Mouse (Mus musculus): ENCODE results near the gene Gm11060. TPM values are rescaled to one million over a fixed set of nuclear protein-coding genes. Genes with fewer than 3 reads are reported as not detected.

Gm11060 gene
- total RNA-seq (2021) (not detected), polyA plus RNA-seq (2012; rRNA removed) (not detected in 2 replicates)
- long read RNA-seq, result 0 reads

DNA sequence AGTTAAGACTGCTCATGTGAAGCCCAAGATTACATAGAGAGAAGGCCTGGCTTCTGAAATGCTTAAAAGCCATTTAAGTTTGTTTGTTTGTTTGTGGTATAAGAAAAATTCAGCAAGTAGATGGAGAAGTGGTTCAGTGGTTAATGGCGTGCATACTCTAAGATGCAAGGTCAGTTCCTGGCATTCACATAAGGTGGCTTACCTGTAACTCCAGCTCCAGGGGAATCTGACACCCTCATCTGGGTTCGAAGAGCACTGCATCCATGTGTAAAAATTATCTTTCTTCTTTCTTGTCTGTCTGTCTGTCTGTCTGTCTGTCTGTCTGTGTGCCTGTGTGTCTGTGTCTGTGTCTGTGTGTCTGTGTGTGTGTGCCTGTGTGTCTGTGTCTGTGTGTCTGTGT lies at the start of gene Gm11060:
TSS of gene Gm11060 (plus strand) at position 301 of the 400 bp plus-strand sequence.
- Histone ChIP-seq H3K79me2 (replicated peaks; ENCODE audit: control insufficient read depth, insufficient read depth, low read length) (no peaks in the 10 kb centered on the region), H3K4me3 (no peak within 1 kb of the TSS), H3K9ac (ENCODE audit: low read depth, low read length) (no peak within 1 kb of the TSS), H3K4me1 (ENCODE audit: control insufficient read depth, insufficient read depth, low read length) (no peaks in the 10 kb centered on the region), H3K36me3 (ENCODE audit: control insufficient read depth, insufficient read depth, low read length) (no peaks in the 10 kb centered on the region), H3K27ac (no peak within 1 kb of the TSS), H3K27me3 (ENCODE audit: control insufficient read depth, insufficient read depth, low read length) (0 out of 2 replicates have a peak, but pooled peaks cover 1% of the 10 kb centered on the region)
- TF ChIP-seq POLR2A (IDR thresholded peaks at IDR 0.05; ENCODE audit: insufficient read depth, low read depth, low read length) (no peak), EP300 (IDR thresholded peaks at IDR 0.05; ENCODE audit: insufficient read depth, low read depth, low read length) (no peak), CTCF (IDR thresholded peaks at IDR 0.05) (no peak)
- no peak for DNase-seq
- intact Hi-C loops (cut with DNase I), result no loop called here
- 95% methylated on average over 2 of the region's 2 CpGs for WGBS

DNA sequence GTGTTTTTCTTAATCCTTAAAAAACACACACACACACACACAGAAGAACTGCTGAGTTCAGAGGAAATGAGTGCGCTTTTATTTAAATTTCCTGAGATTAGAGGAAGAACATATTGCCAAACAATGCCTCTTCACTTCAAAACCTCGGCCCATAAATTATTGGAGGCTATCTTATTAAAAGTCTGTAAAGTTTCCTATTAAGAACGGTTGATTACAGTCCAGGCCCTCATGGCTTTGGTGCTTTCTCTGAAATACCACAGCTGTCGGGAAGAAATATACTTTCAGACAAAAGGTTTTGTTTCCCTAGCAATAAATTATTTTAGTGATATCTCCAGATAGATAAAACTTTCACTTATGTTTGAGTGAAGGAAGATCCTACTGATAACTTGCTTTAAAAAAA lies 48.7 kb upstream of the Gm11060 start:
- Histone ChIP-seq H3K36me3 (ENCODE audit: control insufficient read depth, insufficient read depth, low read length) (no peaks in the 10 kb centered on the region), H3K27ac (no peak overlapping the region), H3K4me1 (ENCODE audit: control insufficient read depth, insufficient read depth, low read length) (no peaks in the 10 kb centered on the region), H3K79me2 (replicated peaks; ENCODE audit: control insufficient read depth, insufficient read depth, low read length) (no peaks in the 10 kb centered on the region), H3K27me3 (ENCODE audit: control insufficient read depth, insufficient read depth, low read length) (no peaks in the 10 kb centered on the region), H3K9ac (ENCODE audit: low read depth, low read length) (no peak overlapping the region), H3K4me3 (no peak overlapping the region)
- intact Hi-C loops (cut with DNase I), result no loop called here
- no peak for DNase-seq
- TF ChIP-seq POLR2A (IDR thresholded peaks at IDR 0.05; ENCODE audit: insufficient read depth, low read depth, low read length), result no peak
- no peak for TF ChIP-seq CTCF (IDR thresholded peaks at IDR 0.05)
- TF ChIP-seq EP300 (IDR thresholded peaks at IDR 0.05; ENCODE audit: insufficient read depth, low read depth, low read length), result no peak
- 49% methylated on average over 4 of the region's 4 CpGs for WGBS

- Histone ChIP-seq H3K4me3 (no peak overlapping the region), H3K4me1 (ENCODE audit: control insufficient read depth, insufficient read depth, low read length) (no peaks in the 10 kb centered on the region), H3K9ac (ENCODE audit: low read depth, low read length) (no peak overlapping the region), H3K79me2 (replicated peaks; ENCODE audit: control insufficient read depth, insufficient read depth, low read length) (no peaks in the 10 kb centered on the region), H3K27me3 (ENCODE audit: control insufficient read depth, insufficient read depth, low read length) (no peaks in the 10 kb centered on the region), H3K36me3 (ENCODE audit: control insufficient read depth, insufficient read depth, low read length) (no peaks in the 10 kb centered on the region), H3K27ac (no peak overlapping the region)
- 76% methylated on average over 1 of the region's 1 CpGs for WGBS
- intact Hi-C loops (cut with DNase I), result no loop called here
- no peak for TF ChIP-seq EP300 (IDR thresholded peaks at IDR 0.05; ENCODE audit: insufficient read depth, low read depth, low read length)
- TF ChIP-seq POLR2A (IDR thresholded peaks at IDR 0.05; ENCODE audit: insufficient read depth, low read depth, low read length), result no peak
- no peak for TF ChIP-seq CTCF (IDR thresholded peaks at IDR 0.05)
- no peak for DNase-seq
Observed at GRCm38 (mm10) chr2:105048301-105048700, 43.5 kb upstream of the Gm11060 start.

DNA sequence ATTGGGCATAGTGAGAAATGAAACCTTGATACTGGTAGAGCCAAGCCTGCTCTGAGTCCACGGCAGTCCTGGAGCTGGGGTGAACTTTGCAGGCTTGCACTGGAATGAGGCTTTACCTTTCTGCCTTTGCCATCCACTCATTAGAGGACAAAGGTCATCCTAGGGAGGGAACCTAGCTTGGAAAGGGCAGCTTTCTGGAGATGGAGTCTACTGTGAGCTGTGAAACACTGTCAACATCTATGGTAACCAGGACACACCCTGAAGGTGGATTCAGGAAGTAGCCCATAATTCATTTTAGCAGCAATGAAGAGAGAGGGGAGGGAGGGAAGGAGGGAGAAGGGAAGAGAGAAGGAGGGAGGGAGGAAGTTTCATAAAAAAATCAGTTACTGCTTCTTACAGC lies 36.3 kb upstream of the Gm11060 start:
- H3K36me3 ChIP-seq (ENCODE audit: control insufficient read depth, insufficient read depth, low read length), result no peaks in the 10 kb centered on the region
- intact Hi-C loops (cut with DNase I), result no loop called here
- WGBS, result 71% methylated on average over 1 of the region's 1 CpGs
- no peak overlapping the region for H3K4me3 ChIP-seq
- no peaks in the 10 kb centered on the region for H3K27me3 ChIP-seq (ENCODE audit: control insufficient read depth, insufficient read depth, low read length)
- no peaks in the 10 kb centered on the region for H3K79me2 ChIP-seq (replicated peaks; ENCODE audit: control insufficient read depth, insufficient read depth, low read length)
- no peak overlapping the region for H3K9ac ChIP-seq (ENCODE audit: low read depth, low read length)
- 0 out of 2 replicates have a peak, but pooled peaks cover 1% of the 10 kb centered on the region for H3K4me1 ChIP-seq (ENCODE audit: control insufficient read depth, insufficient read depth, low read length)
- DNase-seq, result no peak
- H3K27ac ChIP-seq, result no peak overlapping the region
- TF ChIP-seq POLR2A (IDR thresholded peaks at IDR 0.05; ENCODE audit: insufficient read depth, low read depth, low read length) (no peak), CTCF (IDR thresholded peaks at IDR 0.05) (no peak), EP300 (IDR thresholded peaks at IDR 0.05; ENCODE audit: insufficient read depth, low read depth, low read length) (no peak)

DNA sequence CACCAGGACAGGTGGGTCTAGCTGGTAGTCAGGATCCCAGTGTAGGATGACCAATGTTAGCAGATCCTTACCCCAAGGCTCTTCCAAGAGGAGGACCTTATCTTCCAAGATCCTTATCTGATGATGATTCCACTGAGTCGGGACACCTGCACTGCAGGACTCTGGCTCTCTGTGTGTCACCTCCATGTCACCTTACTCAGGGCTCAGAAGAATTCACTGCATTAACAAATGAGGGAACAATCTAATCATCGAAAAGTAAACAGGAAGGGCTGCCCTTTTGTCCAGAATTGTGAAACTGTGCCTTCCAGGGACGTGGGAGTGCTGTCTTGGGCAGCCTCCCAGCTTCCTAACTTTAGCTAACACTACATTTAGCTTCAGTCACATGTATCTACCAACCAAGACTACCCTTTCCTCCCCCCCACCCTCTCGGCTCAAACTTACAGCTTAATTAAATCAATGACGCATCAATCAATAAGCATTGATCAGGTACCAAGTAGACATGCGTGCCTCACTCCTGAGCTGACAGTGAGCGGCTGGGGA lies 33.2 kb upstream of the Gm11060 start:
- Histone ChIP-seq H3K4me1 (ENCODE audit: control insufficient read depth, insufficient read depth, low read length) (0 out of 2 replicates have a peak, but pooled peaks cover 1% of the 10 kb centered on the region), H3K9ac (ENCODE audit: low read depth, low read length) (no peak overlapping the region), H3K27ac (no peak overlapping the region), H3K4me3 (no peak overlapping the region), H3K36me3 (ENCODE audit: control insufficient read depth, insufficient read depth, low read length) (no peaks in the 10 kb centered on the region), H3K27me3 (ENCODE audit: control insufficient read depth, insufficient read depth, low read length) (no peaks in the 10 kb centered on the region), H3K79me2 (replicated peaks; ENCODE audit: control insufficient read depth, insufficient read depth, low read length) (no peaks in the 10 kb centered on the region)
- DNase-seq, result no peak
- 48% methylated on average over 7 of the region's 7 CpGs for WGBS
- intact Hi-C loops (cut with DNase I), result no loop called here
- TF ChIP-seq CTCF (IDR thresholded peaks at IDR 0.05) (no peak), EP300 (IDR thresholded peaks at IDR 0.05; ENCODE audit: insufficient read depth, low read depth, low read length) (no peak), POLR2A (IDR thresholded peaks at IDR 0.05; ENCODE audit: insufficient read depth, low read depth, low read length) (no peak)

DNA sequence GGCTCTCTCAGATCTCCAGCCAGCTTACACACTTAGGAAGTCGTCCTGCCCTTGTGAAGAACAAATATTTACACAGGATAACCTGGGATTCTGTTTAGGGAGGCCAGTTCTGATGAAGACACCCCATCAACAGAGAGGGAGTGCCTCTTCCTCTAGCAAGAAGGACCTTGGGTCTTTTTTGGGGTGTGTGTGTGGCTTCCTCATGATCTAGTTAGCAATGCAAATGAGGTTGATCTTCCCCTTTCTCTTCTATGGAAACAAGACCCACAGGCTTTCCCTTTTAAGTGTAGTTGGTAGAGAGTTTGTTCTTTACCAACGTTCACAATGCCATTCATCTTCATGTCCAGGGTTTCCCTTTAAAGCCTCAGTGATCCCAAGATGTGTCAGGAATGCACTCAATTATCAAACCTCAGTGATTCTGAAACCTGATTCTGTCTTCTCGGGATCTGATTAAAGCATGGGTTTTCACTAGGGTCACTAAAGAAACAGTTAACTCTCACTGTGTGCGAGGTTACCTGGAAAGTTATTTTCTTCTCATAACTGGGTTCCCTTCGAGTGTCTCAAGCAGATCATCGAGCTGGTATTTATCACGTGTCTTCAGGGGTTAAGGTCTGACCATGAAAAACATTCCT lies 29.0 kb upstream of the Gm11060 start:
- 52% methylated on average over 7 of the region's 7 CpGs for WGBS
- TF ChIP-seq EP300 (IDR thresholded peaks at IDR 0.05; ENCODE audit: insufficient read depth, low read depth, low read length), result no peak
- TF ChIP-seq CTCF (IDR thresholded peaks at IDR 0.05), result no peak
- no peak for TF ChIP-seq POLR2A (IDR thresholded peaks at IDR 0.05; ENCODE audit: insufficient read depth, low read depth, low read length)

More for the DNA sequence above, 29.0 kb upstream of the Gm11060 start:
- Histone ChIP-seq H3K27ac (no peak overlapping the region), H3K9ac (ENCODE audit: low read depth, low read length) (no peak overlapping the region), H3K36me3 (ENCODE audit: control insufficient read depth, insufficient read depth, low read length) (no peaks in the 10 kb centered on the region), H3K27me3 (ENCODE audit: control insufficient read depth, insufficient read depth, low read length) (no peaks in the 10 kb centered on the region), H3K4me3 (no peak overlapping the region), H3K4me1 (ENCODE audit: control insufficient read depth, insufficient read depth, low read length) (0 out of 2 replicates have a peak, but pooled peaks cover 1% of the 10 kb centered on the region), H3K79me2 (replicated peaks; ENCODE audit: control insufficient read depth, insufficient read depth, low read length) (no peaks in the 10 kb centered on the region)
- DNase-seq, result no peak
- intact Hi-C loops (cut with DNase I), result no loop called here

Data from heart, adult 2 months (tissue).